Mouse (Mus musculus) small intestine, adult 2 months (tissue): ENCODE results near the gene Bhlhe40. TPM values are rescaled to one million over a fixed set of nuclear protein-coding genes. Genes with fewer than 3 reads are reported as not detected.

ENCODE experiments used
- H3K27ac ChIP-seq: fragments of 200-500 bp; 2 replicates; pipeline ENCODE4 v1.5.1; 2012; ENCODE audit warnings: low read depth, low read length, control low read depth, inconsistent platforms; ENCODE audit not compliant: insufficient read depth
- H3K27me3 ChIP-seq: fragments of 200-500 bp; 2 replicates; pipeline ENCODE4 v1.6.1; 2012; ENCODE audit warnings: mild to moderate bottlenecking, moderate library complexity, low read length, inconsistent platforms; ENCODE audit not compliant: control insufficient read depth, insufficient read depth
- H3K36me3 ChIP-seq: fragments of 200-500 bp; 2 replicates; pipeline ENCODE4 v1.6.1; 2012; ENCODE audit warnings: mild to moderate bottlenecking, low read length, control low read depth, inconsistent platforms; ENCODE audit not compliant: control insufficient read depth, insufficient read depth
- H3K4me1 ChIP-seq: fragments of 200-500 bp; 2 replicates; pipeline ENCODE4 v1.6.1; 2012; ENCODE audit warnings: low read length, inconsistent platforms, mixed read lengths; ENCODE audit not compliant: control insufficient read depth, insufficient read depth, insufficient read length
- H3K4me3 ChIP-seq: fragments of 200-500 bp; 2 replicates; pipeline ENCODE4 v1.5.1; 2012; ENCODE audit warnings: low read depth, mild to moderate bottlenecking, control low read depth, inconsistent platforms, low read length, moderate library complexity
- CTCF ChIP-seq: fragments of 200-500 bp; IDR thresholded peaks from 2 replicates; pipeline ENCODE4 v1.5.1; 2012; ENCODE audit warnings: low read depth, mild to moderate bottlenecking, control low read depth, inconsistent platforms, low read length, moderate library complexity, mixed read lengths; ENCODE audit not compliant: insufficient replicate concordance, insufficient read length; ENCODE audit errors: extremely low read depth
- POLR2A ChIP-seq: fragments of 200-500 bp; IDR thresholded peaks from 2 replicates; pipeline ENCODE4 v1.6.1; 2012; ENCODE audit warnings: low read depth, mild to moderate bottlenecking, control low read depth, inconsistent platforms, low read length, moderate library complexity
- WGBS: fragments of 180-500 bp; shearing (Covaris S2); methylation state at CpG from one replicate; pipeline ENCODE4 v1.1.7; 2018; 5-methylcytosine and 5-hydroxymethylcytosine counted together
- polyA plus RNA-seq: library from polyadenylated mRNA; depleted of rRNA; stranded (reverse); fragments of >200 nt; gene quantifications from 2 replicates; pipeline ENCODE4 v1.2.3, GENCODE M21; 2012

Bhlhe40 gene
- polyA plus RNA-seq, 1 experiment, result 22.2 TPM

- Histone ChIP-seq H3K4me3 (no peak overlapping the region), H3K27ac (no peak overlapping the region), H3K27me3 (no peaks in the 10 kb centered on the region), H3K4me1 (peaks cover 17% of the 10 kb centered on the region; the same call in 1 of the 2 replicates), H3K36me3 (no peaks in the 10 kb centered on the region)
- no peak for TF ChIP-seq CTCF
- TF ChIP-seq POLR2A, result no peak
- 31% methylated on average over 7 of the region's 7 CpGs for WGBS
Measured at GRCm38 (mm10) chr6:108642020-108642419, 18.4 kb upstream of the Bhlhe40 start.

- no peak for TF ChIP-seq POLR2A
- no peak for TF ChIP-seq CTCF
- WGBS, result 45% methylated on average over 6 of the region's 6 CpGs
- no peak overlapping the region for H3K27ac ChIP-seq
- no peaks in the 10 kb centered on the region for H3K36me3 ChIP-seq
- no peak overlapping the region for H3K4me3 ChIP-seq
- no peaks in the 10 kb centered on the region for H3K27me3 ChIP-seq
- peaks cover 13% of the 10 kb centered on the region; the same call in 1 of the 2 replicates for H3K4me1 ChIP-seq
Measured at GRCm38 (mm10) chr6:108643035-108643434, 17.4 kb upstream of the Bhlhe40 start.

GRCm38 (mm10) chr6:108644311-108644710 is 16.1 kb upstream of the Bhlhe40 start:
- Histone ChIP-seq H3K27ac (no peak overlapping the region), H3K4me1 (peaks cover 13% of the 10 kb centered on the region; the same call in 1 of the 2 replicates), H3K4me3 (no peak overlapping the region), H3K27me3 (no peaks in the 10 kb centered on the region), H3K36me3 (no peaks in the 10 kb centered on the region)
- TF ChIP-seq POLR2A, result no peak
- no peak for TF ChIP-seq CTCF
- 73% methylated on average over 5 of the region's 5 CpGs for WGBS

GRCm38 (mm10) chr6:108647094-108647493 is 13.3 kb upstream of the Bhlhe40 start:
- 19% methylated on average over 3 of the region's 3 CpGs for WGBS
- Histone ChIP-seq H3K36me3 (no peaks in the 10 kb centered on the region), H3K4me3 (no peak overlapping the region), H3K27me3 (no peaks in the 10 kb centered on the region), H3K4me1 (peaks cover 5% of the 10 kb centered on the region; the same call in 1 of the 2 replicates), H3K27ac (0 out of 2 replicates have a peak overlapping the region, but pooled peaks have one; percentile 17)
- no peak for TF ChIP-seq CTCF
- no peak for TF ChIP-seq POLR2A

GRCm38 (mm10) chr6:108648072-108648471 is 12.4 kb upstream of the Bhlhe40 start:
- H3K4me1 ChIP-seq, result peaks cover 5% of the 10 kb centered on the region; the same call in 1 of the 2 replicates
- TF ChIP-seq POLR2A, result no peak
- TF ChIP-seq CTCF, result no peak

GRCm38 (mm10) chr6:108655861-108656260 is 4.6 kb upstream of the Bhlhe40 start:
- no peaks in the 10 kb centered on the region for H3K27me3 ChIP-seq
- H3K27ac ChIP-seq, result no peak overlapping the region
- no peak overlapping the region for H3K4me3 ChIP-seq
- TF ChIP-seq POLR2A, result no peak
- no peak for TF ChIP-seq CTCF
- H3K4me1 ChIP-seq, result peaks cover 3% of the 10 kb centered on the region; the same call in 1 of the 2 replicates
- WGBS, result 67% methylated on average over 2 of the region's 2 CpGs
- no peaks in the 10 kb centered on the region for H3K36me3 ChIP-seq

More at GRCm38 (mm10) chr6:108648072-108648471, 12.4 kb upstream of the Bhlhe40 start:
- Histone ChIP-seq H3K27me3 (no peaks in the 10 kb centered on the region), H3K27ac (no peak overlapping the region), H3K4me3 (no peak overlapping the region), H3K36me3 (no peaks in the 10 kb centered on the region)
- 36% methylated on average over 6 of the region's 6 CpGs for WGBS

- H3K36me3 ChIP-seq, result peaks cover 7% of the 10 kb centered on the region; the same call in 1 of the 2 replicates
- no peak for TF ChIP-seq POLR2A
- no peak for TF ChIP-seq CTCF
- 72% methylated on average over 3 of the region's 3 CpGs for WGBS
- no peaks in the 10 kb centered on the region for H3K27me3 ChIP-seq
- H3K4me3 ChIP-seq, result peak overlapping the region; percentile 17
- peak overlapping the region; percentile 93 for H3K27ac ChIP-seq
- H3K4me1 ChIP-seq, result peaks cover 3% of the 10 kb centered on the region; the same call in 1 of the 2 replicates
Measured at GRCm38 (mm10) chr6:108658051-108658415, 2.4 kb upstream of the Bhlhe40 start.
